Mouse (Mus musculus): ENCODE measurements around the gene Cachd1. TPM values are rescaled to one million over a fixed set of nuclear protein-coding genes. Genes with fewer than 3 reads are reported as not detected.

Gene Cachd1
- polyA plus RNA-seq, 1 experiment, result 10.3 TPM

- no peaks in the 10 kb centered on the region for H3K4me1 ChIP-seq (ENCODE audit: control insufficient read depth, insufficient read depth, low read length)
- TF ChIP-seq POLR2A (IDR thresholded peaks at IDR 0.05; ENCODE audit: borderline replicate concordance, control insufficient read depth, low read depth, low read length), result no peak
- no peak for TF ChIP-seq CTCF (IDR thresholded peaks at IDR 0.05; ENCODE audit: control insufficient read depth, insufficient read depth, low read length)
- WGBS, result 66% methylated on average over 11 of the region's 11 CpGs
These were observed 134.3 kb downstream of the Cachd1 start for GRCm38 (mm10) chr4:100910605-100911330.

DNA sequence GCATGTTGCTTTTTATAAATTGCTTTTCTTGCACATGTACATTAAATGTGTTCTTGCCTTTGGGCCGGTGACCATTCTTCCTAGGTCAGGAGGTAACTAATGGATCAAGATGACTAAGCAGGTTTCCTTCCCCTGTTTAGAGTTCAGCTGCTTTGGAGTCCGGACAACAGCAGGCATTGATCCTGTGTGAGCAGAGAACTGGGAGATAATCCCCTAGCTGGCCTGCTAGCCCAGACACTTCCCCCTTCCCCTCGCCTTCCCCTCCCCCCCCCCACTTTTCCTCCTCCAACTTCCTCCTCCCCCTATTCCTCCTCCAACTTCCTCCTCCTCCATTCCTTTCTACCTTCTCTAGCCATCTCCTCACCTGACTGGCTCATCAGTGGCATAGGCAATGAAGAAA lies 135.2 kb downstream of the Cachd1 start:
- Histone ChIP-seq H3K4me1 (ENCODE audit: control insufficient read depth, insufficient read depth, low read length) (no peaks in the 10 kb centered on the region), H3K27ac (ENCODE audit: control insufficient read depth, insufficient read depth, low read depth, low read length, poor library complexity) (no peak overlapping the region), H3K4me3 (replicated peaks; ENCODE audit: control insufficient read depth, low read depth, low read length) (no peak overlapping the region)
- TF ChIP-seq CTCF (IDR thresholded peaks at IDR 0.05; ENCODE audit: control insufficient read depth, insufficient read depth, low read length) (no peak), POLR2A (IDR thresholded peaks at IDR 0.05; ENCODE audit: borderline replicate concordance, control insufficient read depth, low read depth, low read length) (no peak)
- 48% methylated on average over 2 of the region's 3 CpGs for WGBS

More at GRCm38 (mm10) chr4:100910605-100911330, 134.3 kb downstream of the Cachd1 start:
- no peak overlapping the region for H3K4me3 ChIP-seq (replicated peaks; ENCODE audit: control insufficient read depth, low read depth, low read length)
- H3K27ac ChIP-seq (ENCODE audit: control insufficient read depth, insufficient read depth, low read depth, low read length, poor library complexity), result no peak overlapping the region

GRCm38 (mm10) chr4:100913666-100914065 lies 137.2 kb downstream of the Cachd1 start:
- 74% methylated on average over 4 of the region's 4 CpGs for WGBS
- TF ChIP-seq CTCF (IDR thresholded peaks at IDR 0.05; ENCODE audit: control insufficient read depth, insufficient read depth, low read length) (no peak), POLR2A (IDR thresholded peaks at IDR 0.05; ENCODE audit: borderline replicate concordance, control insufficient read depth, low read depth, low read length) (no peak)
- H3K4me3 ChIP-seq (replicated peaks; ENCODE audit: control insufficient read depth, low read depth, low read length), result no peak overlapping the region
- H3K27ac ChIP-seq (ENCODE audit: control insufficient read depth, insufficient read depth, low read depth, low read length, poor library complexity), result no peak overlapping the region
- no peaks in the 10 kb centered on the region for H3K4me1 ChIP-seq (ENCODE audit: control insufficient read depth, insufficient read depth, low read length)

DNA sequence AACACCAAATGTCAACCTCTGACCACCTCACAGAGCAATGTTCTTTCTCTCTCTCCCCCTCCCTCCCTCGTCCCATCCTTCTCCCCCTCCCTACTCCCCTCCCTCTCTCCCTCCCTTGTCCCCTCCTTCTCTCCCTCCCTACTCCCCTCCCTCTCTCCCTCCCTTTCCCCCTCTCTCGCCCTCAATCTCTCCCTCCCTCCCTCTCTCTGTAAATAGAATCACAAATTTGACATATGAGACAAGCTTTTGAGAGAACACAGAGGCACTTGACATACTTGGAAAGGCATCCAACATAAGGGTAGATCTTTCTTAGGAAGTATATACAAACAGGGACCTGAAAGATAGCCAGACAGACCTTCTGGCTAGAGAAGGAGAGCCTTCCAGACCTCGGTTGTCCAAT lies 138.1 kb downstream of the Cachd1 start:
- WGBS, result 48% methylated on average over 3 of the region's 3 CpGs
- H3K27ac ChIP-seq (ENCODE audit: control insufficient read depth, insufficient read depth, low read depth, low read length, poor library complexity), result no peak overlapping the region
- H3K4me1 ChIP-seq (ENCODE audit: control insufficient read depth, insufficient read depth, low read length), result no peaks in the 10 kb centered on the region
- no peak overlapping the region for H3K4me3 ChIP-seq (replicated peaks; ENCODE audit: control insufficient read depth, low read depth, low read length)
- TF ChIP-seq POLR2A (IDR thresholded peaks at IDR 0.05; ENCODE audit: borderline replicate concordance, control insufficient read depth, low read depth, low read length) (no peak), CTCF (IDR thresholded peaks at IDR 0.05; ENCODE audit: control insufficient read depth, insufficient read depth, low read length) (no peak)

GRCm38 (mm10) chr4:100915093-100915492 lies 138.6 kb downstream of the Cachd1 start:
- H3K4me3 ChIP-seq (replicated peaks; ENCODE audit: control insufficient read depth, low read depth, low read length), result no peak overlapping the region
- WGBS, result 55% methylated on average over 2 of the region's 2 CpGs
- TF ChIP-seq CTCF (IDR thresholded peaks at IDR 0.05; ENCODE audit: control insufficient read depth, insufficient read depth, low read length) (no peak), POLR2A (IDR thresholded peaks at IDR 0.05; ENCODE audit: borderline replicate concordance, control insufficient read depth, low read depth, low read length) (no peak)
- no peaks in the 10 kb centered on the region for H3K4me1 ChIP-seq (ENCODE audit: control insufficient read depth, insufficient read depth, low read length)
- no peak overlapping the region for H3K27ac ChIP-seq (ENCODE audit: control insufficient read depth, insufficient read depth, low read depth, low read length, poor library complexity)

DNA sequence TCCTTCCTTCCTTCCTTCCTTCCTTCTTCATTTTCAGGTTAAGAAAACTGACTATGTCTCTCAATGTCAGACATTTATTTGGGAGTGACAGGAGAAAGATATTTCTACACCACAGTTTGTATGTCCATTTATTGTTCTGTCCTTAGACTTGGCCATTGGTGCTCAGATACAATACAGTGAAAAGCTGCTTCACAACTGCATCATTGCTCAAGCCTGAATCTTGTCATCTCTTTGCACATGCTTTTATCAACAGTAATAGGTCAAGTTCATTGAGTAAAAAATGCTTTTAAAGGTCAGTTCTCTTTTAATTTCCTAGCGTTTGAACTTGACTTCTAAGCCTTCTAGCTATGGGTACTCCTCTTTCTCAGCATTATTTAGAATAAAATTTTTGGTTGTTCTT lies 141.0 kb downstream of the Cachd1 start:
- Histone ChIP-seq H3K27ac (ENCODE audit: control insufficient read depth, insufficient read depth, low read depth, low read length, poor library complexity) (no peak overlapping the region), H3K4me3 (replicated peaks; ENCODE audit: control insufficient read depth, low read depth, low read length) (no peak overlapping the region), H3K4me1 (ENCODE audit: control insufficient read depth, insufficient read depth, low read length) (no peaks in the 10 kb centered on the region)
- TF ChIP-seq POLR2A (IDR thresholded peaks at IDR 0.05; ENCODE audit: borderline replicate concordance, control insufficient read depth, low read depth, low read length), result no peak
- TF ChIP-seq CTCF (IDR thresholded peaks at IDR 0.05; ENCODE audit: control insufficient read depth, insufficient read depth, low read length), result no peak
- WGBS, result 64% methylated on average over 1 of the region's 1 CpGs

GRCm38 (mm10) chr4:100920413-100920812 lies 143.9 kb downstream of the Cachd1 start:
- TF ChIP-seq POLR2A (IDR thresholded peaks at IDR 0.05; ENCODE audit: borderline replicate concordance, control insufficient read depth, low read depth, low read length), result no peak
- no peak for TF ChIP-seq CTCF (IDR thresholded peaks at IDR 0.05; ENCODE audit: control insufficient read depth, insufficient read depth, low read length)
- no peak overlapping the region for H3K4me3 ChIP-seq (replicated peaks; ENCODE audit: control insufficient read depth, low read depth, low read length)
- H3K4me1 ChIP-seq (ENCODE audit: control insufficient read depth, insufficient read depth, low read length), result no peaks in the 10 kb centered on the region
- H3K27ac ChIP-seq (ENCODE audit: control insufficient read depth, insufficient read depth, low read depth, low read length, poor library complexity), result no peak overlapping the region
- 79% methylated on average over 1 of the region's 1 CpGs for WGBS

DNA sequence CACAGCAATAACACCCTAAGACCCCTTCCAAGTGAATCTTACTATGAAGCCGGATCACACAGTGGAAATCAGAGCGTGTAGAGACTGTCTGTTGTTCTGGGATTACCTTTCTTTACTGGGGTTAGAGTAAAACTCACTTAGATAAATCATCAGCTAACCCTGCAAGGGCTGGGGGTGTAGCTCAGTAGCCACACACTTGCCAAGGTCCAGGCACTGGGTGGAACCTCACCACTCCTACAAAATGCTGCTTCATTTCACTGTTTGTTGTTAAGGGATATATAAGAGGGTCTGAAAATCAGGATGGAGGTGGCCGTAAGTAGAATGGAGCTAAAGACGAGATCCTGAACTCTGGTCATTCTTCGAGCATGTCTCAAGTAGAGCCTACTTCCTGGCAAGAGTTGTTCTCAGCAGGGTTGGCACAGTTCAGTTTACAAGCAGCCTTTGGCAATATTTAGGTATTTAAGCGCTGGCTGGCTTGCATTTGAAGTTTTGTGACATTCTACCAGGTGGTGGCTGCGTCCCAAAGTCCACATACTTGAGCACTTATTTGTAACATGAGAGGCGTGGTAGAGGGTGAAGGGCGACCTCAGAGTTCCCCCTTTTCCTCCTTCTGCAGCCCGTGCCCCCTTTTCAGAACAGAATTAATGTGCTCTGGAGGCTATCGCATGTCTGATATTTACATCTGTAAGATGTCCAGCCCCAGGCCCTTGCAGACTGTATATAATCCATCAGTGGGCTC lies 146.5 kb downstream of the Cachd1 start:
- no peak for TF ChIP-seq POLR2A (IDR thresholded peaks at IDR 0.05; ENCODE audit: borderline replicate concordance, control insufficient read depth, low read depth, low read length)
- no peak for TF ChIP-seq CTCF (IDR thresholded peaks at IDR 0.05; ENCODE audit: control insufficient read depth, insufficient read depth, low read length)
- Histone ChIP-seq H3K4me1 (ENCODE audit: control insufficient read depth, insufficient read depth, low read length) (no peaks in the 10 kb centered on the region), H3K4me3 (replicated peaks; ENCODE audit: control insufficient read depth, low read depth, low read length) (no peak overlapping the region), H3K27ac (ENCODE audit: control insufficient read depth, insufficient read depth, low read depth, low read length, poor library complexity) (no peak overlapping the region)
- WGBS, result 78% methylated on average over 11 of the region's 11 CpGs
